Mouse (Mus musculus) retina, postnatal 1 day (tissue): ENCODE results near the gene Megf6.
A peak's percentile ranks its signal among the peaks of the same experiment; 100 is the strongest.

Experiments used
- DNase-seq: peaks from one replicate; pipeline ENCODE4 v3.0.0-alpha.2; 2012

Megf6 gene

DNA sequence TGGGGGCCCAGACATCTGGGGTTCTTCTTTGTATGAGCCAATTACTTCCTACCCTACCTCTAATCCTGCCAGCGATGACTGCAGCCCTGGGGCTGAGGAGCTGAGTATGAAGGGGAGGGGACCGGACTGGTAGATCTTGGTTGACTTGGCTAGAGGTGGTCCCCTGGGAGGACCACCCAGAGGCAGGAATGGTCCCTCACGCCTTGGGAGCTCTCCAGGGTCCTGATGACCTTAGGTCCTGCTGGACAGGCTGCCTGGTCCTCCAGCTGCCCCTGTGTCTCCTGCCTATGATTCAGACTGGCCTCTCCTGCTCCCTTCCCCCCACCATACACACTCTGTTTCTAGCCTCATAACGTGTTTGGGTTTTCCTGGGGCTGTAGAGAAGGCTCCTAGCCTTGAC, 91.5 kb downstream of the Megf6 start:
- peak; percentile 34 for DNase-seq

DNA sequence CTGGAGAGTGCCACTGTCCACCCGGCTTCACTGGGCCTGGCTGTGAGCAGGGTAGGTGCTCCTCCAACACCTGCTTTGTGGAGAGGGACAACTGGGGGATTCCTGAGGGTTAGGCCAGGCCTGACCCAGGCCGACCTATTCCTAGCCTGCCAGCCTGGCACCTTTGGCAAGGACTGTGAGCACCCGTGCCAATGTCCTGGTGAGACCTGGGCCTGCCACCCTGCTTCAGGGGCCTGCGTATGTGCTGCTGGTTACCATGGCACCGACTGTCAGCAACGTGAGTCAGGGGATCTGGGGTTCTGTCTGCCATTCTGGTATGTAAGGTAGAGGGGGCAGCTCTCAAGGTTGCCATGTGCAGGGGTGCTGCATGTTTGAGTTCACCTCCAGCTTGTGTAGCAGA, 97.0 kb downstream of the Megf6 start:
- no peak for DNase-seq

DNA sequence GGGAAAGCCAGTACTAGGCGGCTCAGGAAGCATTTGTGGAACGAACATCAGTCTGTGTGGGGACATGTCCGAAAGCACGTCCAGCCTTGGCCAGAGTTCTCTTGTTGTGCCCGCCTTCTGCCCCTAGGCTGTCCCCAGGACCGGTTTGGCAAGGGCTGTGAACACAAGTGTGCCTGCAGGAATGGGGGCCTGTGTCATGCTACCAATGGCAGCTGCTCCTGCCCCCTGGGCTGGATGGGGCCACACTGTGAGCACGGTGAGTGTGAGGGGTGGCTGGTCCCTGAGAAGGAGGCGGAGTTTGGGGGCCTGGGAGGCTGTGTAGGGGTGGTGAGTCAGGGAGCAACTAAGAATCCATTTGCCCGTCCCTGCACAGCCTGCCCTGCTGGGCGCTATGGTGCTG, 99.0 kb downstream of the Megf6 start:
- DNase-seq, result no peak

DNA sequence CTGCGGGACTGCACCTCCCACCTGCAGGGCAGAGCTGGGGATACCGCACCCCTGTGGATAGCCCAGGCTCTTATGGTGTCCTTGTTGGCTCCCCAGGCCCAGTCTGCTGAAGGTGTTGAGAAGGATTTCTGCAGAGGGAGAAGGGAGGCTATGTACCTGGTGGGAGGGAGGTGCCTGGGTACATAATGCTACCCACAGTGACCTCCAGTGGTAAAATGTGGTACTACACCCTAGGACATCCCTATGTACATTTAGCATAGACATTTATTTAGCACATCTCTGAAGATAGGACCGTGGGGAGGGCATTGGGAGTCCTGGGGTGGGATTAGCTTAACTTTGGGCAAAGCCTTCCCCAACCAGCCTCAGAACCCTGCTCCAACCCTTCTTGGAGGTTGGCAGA, 102.5 kb downstream of the Megf6 start:
- peak; percentile 75 for DNase-seq

DNA sequence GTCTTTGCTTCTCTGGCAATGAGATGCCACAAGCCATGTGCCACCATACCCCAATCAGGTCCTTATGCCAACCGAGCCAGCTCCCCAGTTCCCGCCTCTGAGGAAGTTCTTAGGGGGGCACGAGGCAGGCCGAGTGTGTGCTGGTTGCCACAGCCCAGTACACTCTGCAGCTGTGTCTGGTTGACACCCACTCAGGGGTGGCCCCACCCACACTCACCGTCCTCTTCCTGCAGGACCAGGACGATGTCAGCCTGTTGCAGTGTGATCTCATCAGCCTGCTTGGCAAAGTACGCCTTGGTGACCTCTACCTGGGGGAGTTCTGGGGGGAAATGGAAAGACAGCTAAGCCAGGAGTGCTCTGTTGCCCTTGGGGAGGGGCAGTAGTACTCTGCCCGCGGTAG, 109.0 kb downstream of the Megf6 start:
- DNase-seq, result no peak

DNA sequence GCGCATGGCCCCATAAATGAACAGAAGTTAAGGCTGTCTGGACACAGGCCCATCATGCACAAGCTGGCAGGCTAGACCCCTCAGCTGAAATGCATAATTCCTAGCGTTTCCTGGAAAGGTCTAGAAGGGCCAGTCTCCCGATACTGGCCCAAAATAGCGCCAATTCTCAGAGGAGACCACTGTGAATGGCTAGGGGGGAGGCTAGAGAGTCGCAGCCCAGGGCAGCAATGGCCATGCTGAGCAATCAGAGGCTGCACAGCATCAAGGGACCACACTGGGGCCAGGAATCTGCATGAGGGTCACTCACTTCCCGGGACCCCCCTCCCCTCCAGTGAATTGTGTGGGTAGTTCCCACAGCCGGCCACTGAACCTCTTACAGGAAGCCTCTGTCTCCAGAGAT, 113.1 kb downstream of the Megf6 start:
- no peak for DNase-seq

DNA sequence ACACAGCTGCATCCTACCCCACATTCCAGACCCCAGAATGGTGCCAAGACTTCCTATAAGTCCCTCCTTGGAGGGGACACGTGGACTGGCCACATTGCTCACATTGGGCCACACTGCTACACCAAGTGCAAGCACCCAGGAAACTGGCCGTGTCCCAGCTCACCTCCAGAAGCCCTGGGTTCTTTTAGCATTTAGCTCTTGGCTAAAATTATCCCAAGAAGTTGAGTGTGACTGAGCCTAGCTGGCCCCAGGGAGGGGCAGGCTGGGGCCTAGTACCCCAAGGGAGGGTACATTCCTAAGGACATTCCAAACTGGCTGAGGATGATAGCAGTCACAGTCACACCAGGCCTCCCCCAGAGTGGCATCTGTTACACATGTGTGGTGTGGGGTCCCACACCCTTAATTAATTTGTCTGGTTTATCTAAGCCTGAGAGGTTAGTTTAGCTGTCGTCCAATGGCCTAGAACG, 123.2 kb downstream of the Megf6 start:
- no peak for DNase-seq

DNA sequence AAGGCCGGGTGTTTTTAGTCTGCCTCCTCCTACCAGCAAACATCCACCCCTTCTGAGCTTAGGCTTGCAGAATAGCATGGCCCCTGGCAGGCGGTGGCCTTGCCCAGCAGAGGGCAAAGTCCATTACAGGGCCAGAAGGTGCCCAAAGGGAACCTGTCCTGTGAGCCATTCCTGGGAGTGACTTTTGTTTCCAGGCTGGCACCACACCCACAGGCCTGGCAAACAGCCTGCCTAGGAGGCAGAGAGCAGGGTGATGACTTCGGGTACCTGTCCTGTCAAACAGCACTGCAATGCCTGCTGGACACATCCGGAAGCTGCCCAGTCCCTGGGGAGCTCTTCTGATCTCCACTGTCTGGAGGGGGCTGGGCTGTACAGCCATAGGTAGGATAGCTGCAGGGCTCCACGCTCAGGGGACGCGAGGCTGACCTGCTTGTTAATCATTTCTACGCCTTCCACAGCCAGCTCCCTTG, 123.8 kb downstream of the Megf6 start:
- DNase-seq, result no peak

DNA sequence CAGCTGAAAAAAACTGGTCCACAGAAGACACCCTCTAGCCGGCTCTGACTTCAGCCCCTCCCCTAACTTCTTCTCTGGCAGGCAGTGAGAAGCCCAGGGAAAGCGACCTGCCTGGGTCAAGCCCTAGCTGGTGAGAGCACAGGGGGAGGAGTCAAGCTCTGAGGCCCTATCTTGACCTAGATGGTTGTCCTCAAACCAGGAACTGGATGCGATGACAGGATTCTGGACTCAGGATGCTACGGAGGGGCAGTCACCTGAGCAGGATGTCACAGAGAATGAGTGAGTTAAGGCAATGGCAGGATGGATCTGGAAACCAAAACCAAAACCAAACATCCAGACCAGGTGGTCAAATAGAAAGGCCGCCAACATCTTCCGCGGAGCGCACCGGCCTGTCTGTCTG, 127.2 kb downstream of the Megf6 start:
- DNase-seq, result peak; percentile 36

DNA sequence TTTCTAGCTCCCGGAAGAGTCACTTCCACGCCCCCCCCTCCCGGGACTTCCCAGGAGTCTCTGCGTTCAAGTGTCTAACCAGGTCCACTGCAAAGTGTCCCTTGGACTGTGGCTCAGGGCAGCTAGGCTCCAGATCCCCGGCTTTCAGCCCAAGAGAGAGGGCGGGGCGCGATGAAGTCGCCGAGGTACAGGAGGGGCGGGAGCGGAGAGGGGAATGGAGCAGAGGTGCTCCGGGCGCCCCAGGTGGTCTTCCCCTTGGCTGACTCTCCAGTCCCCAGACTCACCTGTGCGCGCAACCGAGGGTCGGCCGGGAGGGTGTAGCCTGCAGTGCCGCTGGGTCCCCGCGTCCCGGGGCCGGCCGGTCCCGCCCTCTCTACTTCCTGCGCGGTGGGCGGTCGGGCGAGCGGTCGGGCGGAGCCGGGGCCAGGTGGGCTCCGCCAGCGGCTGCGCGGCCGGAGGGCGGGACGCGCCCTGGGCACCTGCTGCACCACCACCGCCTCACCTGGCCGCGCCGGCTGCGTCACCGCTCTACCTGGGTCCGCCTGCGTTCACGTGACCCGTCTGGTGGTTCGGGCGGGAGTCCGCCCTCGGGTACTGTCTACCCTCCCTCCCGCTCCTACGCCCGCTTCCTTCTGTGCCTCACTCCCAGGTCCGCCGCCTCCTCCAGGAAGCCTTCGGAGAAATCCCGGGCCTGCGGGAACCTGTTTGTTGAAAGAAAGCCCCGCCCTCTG, 129.2 kb downstream of the Megf6 start:
- peak; percentile 41 for DNase-seq

DNA sequence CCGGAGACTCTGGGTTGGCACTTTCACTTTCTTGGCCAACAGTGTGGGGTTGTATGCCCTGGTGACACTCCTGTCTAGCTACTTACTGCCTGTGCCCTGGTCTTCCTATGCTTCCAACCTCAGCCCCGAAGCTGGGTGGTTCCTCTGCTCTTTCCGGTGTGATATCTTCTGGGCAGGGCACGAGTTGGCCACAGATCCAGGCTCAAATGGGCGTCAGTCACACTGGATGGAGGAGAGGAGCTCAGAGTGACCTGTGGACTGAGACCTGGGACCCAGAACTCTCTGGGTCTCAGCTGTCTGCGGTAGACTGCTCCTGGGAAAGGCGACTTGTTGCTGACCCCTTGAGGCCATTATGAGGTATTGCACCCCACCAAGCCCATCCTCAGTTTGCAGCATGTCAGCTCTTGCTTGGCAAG, 130.9 kb downstream of the Megf6 start, which contains the start of gene Arhgef16:
Arhgef16 (minus strand) TSS at position 211 of the 416 bp plus-strand sequence.
- peak; percentile 78 for DNase-seq

DNA sequence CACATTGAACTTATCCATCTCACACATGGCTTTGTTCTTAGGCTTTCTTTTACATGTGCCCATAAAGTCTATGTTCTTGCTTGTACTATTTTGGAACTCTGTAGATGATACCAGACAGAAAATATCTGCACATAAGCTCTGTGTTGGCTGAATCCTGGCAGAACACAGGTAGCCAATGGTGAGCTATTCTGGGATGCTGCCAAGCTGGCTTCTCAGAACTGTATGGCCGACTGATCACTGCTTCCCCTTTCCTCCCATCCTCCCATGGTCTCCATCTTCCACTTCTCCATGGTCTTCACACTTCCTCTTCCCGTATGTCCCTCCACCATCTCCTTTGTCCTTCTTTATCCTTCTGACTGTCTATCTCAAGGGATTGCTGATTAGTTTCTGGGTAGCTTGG, 138.6 kb downstream of the Megf6 start:
- DNase-seq, result no peak

DNA sequence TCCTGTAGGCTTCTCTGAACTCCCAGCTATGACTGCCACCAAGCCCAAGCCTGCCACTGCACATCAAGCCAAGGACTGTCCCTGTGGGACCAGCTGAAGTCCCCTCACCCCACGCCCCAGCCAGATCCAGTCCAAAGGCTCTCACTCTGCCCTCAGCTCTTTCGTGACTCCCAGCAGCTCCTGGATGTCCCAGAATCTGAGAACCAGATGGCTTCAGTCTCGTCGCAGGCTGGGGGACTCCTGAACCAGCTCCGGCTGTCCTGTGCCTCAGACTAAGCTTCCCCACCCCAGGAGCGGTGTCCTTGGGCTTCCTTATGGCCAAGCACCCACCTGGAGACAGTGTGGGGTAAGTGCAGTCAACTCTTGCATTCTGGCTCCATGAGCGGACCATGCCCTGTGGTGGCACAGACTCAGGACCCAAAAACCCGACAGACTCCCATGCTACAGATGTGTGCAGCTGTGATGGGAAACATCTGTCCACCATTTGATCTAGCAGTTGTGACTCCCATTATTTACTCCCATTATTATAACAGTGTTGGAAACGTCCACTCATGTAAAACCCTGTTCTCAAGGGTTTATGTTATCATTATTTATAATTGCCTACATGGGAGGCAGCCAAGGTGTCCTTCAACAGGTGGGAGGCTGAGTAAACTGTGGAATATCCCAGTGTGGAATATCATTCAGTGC, 140.2 kb downstream of the Megf6 start:
- DNase-seq, result no peak

DNA sequence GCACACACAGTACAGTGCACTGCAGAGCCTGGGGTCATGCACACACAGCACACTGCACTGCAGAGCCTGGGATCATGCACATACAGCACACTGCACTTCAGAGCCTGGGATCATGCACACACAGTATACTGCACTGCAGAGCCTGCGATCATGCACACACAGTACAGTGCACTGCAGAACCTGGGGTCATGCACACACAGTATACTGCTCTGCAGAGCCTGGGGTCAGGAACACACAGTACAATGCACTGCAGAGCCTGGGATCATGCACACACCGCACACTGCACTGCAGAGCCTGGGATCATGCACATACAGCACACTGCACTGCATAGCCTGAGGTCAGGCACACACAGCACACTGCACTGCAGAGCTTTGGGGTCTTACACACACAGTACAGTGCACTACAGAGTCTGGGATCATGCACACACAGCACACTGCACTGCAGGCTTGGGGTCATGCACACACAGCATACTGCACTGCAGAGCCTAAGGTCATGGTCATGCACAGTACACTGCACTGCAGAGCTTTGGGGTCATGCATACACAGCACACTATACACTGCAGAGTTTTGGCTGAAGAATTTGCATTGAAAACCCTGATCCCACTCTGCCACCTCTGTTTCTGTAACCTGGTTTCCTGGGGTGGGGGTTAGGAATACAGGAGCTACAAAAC, 141.7 kb downstream of the Megf6 start:
- DNase-seq, result no peak

DNA sequence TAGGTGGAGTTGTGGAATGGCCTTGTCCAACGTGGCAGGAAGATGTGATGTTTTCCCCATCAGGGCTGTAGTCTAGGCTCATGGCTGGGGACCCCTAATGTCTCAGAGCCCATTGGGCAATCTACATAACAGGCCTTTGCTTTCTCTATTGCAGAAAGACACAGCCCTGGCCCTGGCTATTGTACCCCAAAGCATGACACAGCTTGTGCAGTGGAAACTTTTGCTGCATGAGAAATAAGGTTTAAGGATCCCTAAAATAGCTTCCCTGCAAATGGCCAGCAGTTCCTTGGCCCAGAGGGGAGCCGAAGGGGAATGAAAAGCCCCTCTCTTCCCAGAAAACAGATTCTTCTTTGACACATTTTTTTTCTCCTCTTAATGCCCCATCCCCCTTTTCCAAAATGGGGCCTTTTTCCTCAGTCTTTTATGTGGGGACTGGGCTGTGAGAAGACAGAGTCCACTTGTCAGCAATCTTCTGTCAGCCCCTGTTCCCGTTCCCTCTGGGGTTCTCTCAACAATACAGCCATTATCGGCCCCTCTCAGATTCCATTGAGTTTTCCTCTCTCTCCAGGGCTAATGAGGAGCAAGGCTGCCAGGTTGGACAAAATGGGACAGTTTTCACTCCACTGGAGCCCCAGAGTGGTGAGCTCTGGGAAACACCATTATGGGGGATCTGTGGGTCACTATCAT, 142.5 kb downstream of the Megf6 start:
- peak; percentile 41 for DNase-seq

DNA sequence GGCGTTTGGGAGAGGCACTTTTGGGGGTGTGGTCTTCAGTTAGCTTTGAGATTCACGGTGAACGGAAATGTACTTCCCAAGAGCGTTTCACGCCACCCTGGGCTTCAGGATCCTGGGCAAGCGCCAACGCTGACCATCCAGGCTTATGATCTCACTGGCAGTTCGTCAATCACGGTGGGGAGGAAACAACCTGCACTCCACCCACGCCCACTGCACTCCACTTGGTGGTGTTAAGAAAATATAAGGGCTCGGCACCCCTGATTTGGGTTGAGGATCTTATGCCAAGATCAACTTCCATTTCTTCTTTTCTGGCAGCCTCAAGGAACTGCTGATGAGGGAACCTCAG, 143.1 kb downstream of the Megf6 start:
- DNase-seq, result no peak
